Mouse (Mus musculus): ENCODE measurements at regions not wholly inside any gene's neighbourhood (a gene's known extent, or its start where the extent isn't known, plus 50 kb on each side); places are given as distances from the start of the nearest gene placed in this dataset.
A peak's percentile ranks its signal among the peaks of the same experiment; 100 is the strongest.
"Not testable (repeated sequence)": the region's sequence is repeated elsewhere in the genome, so short reads cannot be mapped to it uniquely, and the experiment has no call there.

DNA sequence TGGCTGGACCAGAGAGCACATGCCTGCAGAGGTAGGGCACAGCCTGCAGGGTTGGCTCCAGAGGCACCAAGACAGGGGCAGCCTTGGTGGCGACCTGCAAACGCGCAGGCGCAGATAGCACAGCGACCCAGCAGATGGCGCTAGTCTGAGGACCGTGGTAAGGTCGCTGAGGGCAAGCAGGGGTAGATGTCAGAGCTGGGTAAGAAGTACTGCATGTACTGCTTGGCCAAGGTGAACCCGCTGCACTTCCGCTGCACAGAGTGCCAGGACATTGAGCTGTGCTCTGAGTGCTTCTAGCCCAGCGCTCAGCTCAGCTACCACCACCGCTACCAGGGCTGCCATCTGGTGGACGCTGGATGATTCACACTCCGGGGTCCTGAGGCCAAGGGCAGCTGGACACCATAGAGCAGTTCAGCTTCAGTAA is 68.3 kb downstream of the Hsp90b1 start:
- DNase-seq (ENCODE audit: low read depth) = peak; percentile 68

DNA sequence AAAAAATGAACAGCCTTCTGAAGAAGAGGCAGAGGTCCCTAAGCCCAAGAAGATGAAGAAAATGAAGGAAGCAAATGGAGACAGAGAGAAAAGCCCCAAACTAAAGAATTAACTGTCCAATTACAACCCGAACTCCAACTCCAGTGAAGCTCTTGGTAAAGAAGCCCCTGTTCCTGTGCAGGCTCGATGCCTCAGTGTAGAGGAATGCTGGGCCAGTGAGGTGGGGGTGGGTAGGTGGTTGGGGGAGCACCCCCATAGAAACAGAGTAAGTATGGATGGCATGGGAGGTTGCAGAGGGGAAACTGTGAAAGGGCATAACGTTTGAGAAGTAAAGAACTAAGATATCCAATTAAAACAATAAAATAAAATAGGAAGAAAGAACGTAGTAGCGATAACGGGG is 68.8 kb downstream of the Hsp90b1 start:
- DNase-seq (ENCODE audit: low read depth) = not testable (repeated sequence)

DNA sequence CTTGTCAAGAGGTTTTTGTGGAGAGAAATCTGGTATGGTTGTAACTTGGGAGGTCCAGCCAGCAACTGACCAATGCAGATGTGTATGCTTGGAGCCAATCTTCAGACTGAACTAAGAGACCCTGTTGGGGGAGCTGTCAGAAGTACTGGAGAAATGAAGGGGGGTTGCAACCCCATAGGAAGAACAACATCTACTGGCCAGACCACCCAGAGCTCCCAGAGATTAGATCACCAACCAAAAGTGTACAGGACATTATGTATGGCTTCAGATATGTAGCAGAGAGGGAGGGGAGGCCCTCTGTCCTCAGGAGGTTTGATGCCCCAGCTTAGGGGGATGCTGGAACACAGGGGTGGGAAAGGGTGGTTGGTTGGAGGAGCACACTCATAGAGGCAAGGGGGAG is 78.6 kb downstream of the Hsp90b1 start:
- DNase-seq (ENCODE audit: low read depth) = not testable (repeated sequence)

DNA sequence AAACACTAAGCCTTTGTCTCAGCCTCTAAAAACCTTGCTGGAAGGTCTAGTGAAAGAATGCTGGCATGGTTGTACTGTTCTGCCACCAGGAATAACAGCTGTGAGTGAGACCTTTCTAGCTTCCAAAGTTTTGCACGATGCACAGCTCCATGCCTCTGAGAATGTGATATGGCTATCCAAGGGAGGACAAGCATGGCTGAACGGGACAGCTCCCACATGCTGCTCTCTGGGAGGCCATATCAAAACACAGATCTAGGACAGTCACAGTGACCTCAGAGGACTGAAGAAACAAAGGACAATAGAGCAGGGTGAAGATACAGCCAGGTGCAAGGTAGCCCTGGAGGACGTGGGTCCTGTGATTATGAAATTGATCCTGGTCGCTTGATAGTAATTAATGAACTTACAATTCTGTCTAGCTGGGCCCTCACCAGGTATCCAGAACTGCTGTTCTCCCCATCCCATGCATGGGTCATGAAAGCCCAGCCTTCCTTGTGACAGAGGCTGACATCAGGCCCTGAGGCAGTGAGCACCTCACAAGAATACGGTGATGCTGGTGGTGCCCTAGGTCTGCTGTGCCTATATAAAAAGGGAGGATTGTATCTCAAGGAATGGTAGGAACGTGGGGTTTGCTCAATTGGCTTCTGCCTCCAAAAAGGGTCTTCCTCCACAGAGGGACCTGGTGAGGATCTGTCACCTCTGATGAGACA is 87.2 kb downstream of the Hsp90b1 start:
- not testable (repeated sequence) for DNase-seq (ENCODE audit: low read depth)

DNA sequence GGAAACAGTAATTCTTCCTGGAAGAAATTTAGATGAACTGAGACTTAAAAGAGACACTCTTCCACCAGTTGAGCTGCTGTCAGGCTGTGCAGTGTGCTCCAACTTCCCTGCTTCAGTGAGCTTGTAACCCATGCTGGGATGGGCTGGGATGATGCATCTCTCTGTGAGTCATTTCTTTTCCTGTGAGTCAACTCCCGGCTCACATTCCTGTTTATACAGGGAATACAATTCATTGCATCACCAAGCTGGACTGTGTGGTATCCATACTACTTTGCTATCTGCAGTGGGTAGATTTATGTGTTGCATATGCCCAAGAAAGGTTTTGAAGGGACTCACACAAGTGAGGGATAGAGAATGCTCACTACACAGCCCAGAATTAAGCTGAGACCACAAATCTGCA is 93.0 kb downstream of the Hsp90b1 start:
- not testable (repeated sequence) for DNase-seq (ENCODE audit: low read depth)

DNA sequence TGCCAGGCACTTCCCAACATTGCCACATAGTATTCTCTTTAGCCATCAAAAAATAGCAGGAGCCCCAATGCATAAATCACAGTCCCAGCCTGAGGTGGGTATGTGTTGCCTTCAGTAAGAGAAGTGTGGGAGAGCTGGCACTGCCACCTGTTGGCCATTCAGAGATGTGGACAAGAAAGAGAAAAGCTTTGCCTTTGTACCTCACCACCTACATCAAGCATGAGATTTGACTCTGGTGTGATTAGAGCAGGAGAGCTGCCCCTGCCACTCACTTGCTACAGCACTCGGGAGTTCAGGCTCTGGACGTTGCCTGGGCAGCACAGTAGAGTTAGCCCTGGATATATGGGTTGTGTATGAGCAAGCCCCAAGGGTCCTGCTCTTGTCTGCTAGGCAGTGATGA is 95.3 kb downstream of the Hsp90b1 start:
- DNase-seq (ENCODE audit: low read depth) = not testable (repeated sequence)

DNA sequence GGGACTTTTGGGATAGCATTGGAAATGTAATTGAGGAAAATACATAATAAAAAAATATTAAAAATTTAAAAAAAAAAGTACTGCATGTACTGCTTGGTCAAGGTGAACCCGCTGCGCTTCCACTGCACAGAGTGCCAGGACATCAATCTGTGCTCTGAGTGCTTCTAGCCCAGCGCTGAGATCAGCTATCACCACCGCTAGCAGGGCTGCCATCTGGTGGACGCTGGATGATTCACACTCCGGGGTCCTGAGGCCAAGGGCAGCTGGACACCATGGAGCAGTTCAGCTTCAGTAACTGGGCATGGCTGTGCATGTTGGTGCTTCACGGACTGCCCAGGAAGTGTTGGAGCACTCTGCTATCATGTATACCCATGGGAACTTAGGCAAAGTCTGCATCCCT is 102.1 kb upstream of the Syn3 start:
- not testable (repeated sequence) for DNase-seq (ENCODE audit: low read depth)

DNA sequence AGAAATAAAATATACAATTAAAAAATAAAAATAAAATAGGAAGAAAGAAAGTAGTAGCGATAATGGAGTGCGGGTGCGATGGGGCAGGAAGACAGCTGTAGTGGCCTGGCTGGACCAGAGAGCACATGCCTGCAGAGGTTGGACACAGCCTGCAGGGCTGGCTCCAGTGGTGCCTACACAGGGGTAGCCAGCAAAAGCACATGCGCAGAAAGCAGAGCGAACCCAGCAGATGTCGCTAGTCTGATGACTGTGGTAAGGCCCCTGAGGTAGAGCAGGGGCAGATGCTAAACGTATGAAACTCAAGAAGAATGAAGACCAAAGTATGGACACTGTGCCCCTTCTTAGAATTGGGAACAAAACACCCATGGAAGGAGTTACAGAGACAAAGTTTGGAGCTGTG is 101.3 kb upstream of the Syn3 start:
- not testable (repeated sequence) for DNase-seq (ENCODE audit: low read depth)

DNA sequence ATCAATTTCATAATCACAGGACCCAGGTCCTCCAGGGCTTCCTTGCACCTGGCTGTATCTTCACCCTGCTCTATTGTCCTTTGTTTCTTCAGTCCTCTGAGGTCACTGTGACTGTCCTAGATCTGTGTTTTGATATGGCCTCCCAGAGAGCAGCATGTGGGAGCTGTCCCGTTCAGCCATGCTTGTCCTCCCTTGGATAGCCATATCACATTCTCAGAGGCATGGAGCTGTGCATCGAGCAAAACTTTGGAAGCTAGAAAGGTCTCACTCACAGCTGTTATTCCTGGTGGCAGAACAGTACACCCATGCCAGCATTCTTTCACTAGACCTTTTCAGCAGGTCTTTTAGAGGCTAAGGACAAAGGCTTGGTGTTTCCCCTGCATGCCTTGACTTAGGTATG is 91.5 kb upstream of the Syn3 start:
- not testable (repeated sequence) for DNase-seq (ENCODE audit: low read depth)

DNA sequence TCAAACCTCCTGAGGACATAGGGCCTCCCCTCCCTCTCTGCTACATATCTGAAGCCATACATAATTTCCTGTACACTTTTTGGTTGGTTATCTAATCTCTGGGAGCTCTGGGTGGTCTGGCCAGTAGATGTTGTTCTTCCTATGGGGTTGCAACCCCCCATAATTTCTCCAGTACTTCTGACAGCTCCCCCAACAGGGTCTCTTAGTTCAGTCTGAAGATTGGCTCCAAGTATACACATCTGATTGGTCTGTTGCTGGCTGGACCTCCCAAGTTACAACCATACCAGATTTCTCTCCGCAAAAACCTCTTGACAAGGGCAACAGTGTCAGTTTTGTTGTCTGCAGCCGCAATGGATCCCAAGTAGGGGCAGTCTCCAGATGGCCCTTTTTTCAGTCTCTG is 68.2 kb upstream of the Syn3 start:
- not testable (repeated sequence) for DNase-seq (ENCODE audit: low read depth)

DNA sequence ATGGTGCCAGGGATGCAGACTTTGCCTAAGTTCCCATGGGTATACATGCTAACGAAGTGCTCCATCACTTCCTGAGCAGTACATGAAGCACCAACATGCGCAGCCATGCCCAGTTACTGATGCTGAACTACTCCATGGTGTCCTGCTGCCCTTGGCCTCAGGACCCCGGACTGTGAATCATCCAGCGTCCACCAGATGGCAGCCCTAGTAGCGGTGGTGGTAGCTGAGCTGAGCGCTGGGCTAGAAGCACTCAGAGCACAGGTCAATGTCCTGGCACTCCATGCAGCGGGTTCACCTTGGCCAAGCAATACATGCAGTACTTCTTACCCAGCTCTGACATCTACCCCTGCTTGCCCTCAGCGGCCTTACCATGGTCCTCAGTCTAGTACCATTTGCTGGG is 57.1 kb upstream of the Syn3 start:
- peak; percentile 2 for DNase-seq (ENCODE audit: low read depth)
